Mouse (Mus musculus): ENCODE measurements at regions not wholly inside any gene's neighbourhood (a gene's known extent, or its start where the extent isn't known, plus 50 kb on each side); places are given as distances from the start of the nearest gene placed in this dataset.

- no peak overlapping the region for H3K4me3 ChIP-seq (ENCODE audit: low read depth, low read length)
- no peak for DNase-seq
- H3K36me3 ChIP-seq (ENCODE audit: insufficient read depth): no peaks in the 10 kb centered on the region
- no peak overlapping the region for H3K4me2 ChIP-seq
- H3K9me3 ChIP-seq (ENCODE audit: low read depth, low read length): no peaks in the 10 kb centered on the region
- no peaks in the 10 kb centered on the region for H3K4me1 ChIP-seq (ENCODE audit: insufficient read depth)
- WGBS: 21% methylated on average over 1 of the region's 1 CpGs
- no peak for TF ChIP-seq CTCF (IDR thresholded peaks at IDR 0.05; ENCODE audit: low read depth)
- no peak for ATAC-seq (ENCODE audit: insufficient read depth)
- H3K9ac ChIP-seq: no peak overlapping the region
- H3K27ac ChIP-seq (ENCODE audit: low read depth): no peak overlapping the region
- H3K27me3 ChIP-seq (ENCODE audit: insufficient read depth, low read length): no peaks in the 10 kb centered on the region
Measured at GRCm38 (mm10) chr2:178950304-178950703, 491.9 kb upstream of the Cdh4 start.

GRCm38 (mm10) chr2:178954420-178955067, 487.7 kb upstream of the Cdh4 start:
- Histone ChIP-seq H3K27me3 (ENCODE audit: insufficient read depth, low read length) (no peaks in the 10 kb centered on the region), H3K4me3 (ENCODE audit: low read depth, low read length) (no peak overlapping the region), H3K9ac (no peak overlapping the region), H3K9me3 (ENCODE audit: low read depth, low read length) (no peaks in the 10 kb centered on the region), H3K27ac (ENCODE audit: low read depth) (no peak overlapping the region), H3K4me2 (no peak overlapping the region), H3K36me3 (ENCODE audit: insufficient read depth) (no peaks in the 10 kb centered on the region), H3K4me1 (ENCODE audit: insufficient read depth) (no peaks in the 10 kb centered on the region)
- TF ChIP-seq CTCF (IDR thresholded peaks at IDR 0.05; ENCODE audit: low read depth): no peak
- ATAC-seq (ENCODE audit: insufficient read depth) (no peak), DNase-seq (peak; percentile 43)
- 64% methylated on average over 2 of the region's 2 CpGs for WGBS

- 75% methylated on average over 10 of the region's 10 CpGs for whole genome bisulfite sequencing
- Histone ChIP-seq H3K9ac (no peak overlapping the region), H3K4me1 (ENCODE audit: insufficient read depth) (no peaks in the 10 kb centered on the region), H3K4me2 (no peak overlapping the region), H3K27me3 (ENCODE audit: insufficient read depth, low read length) (no peaks in the 10 kb centered on the region), H3K9me3 (ENCODE audit: low read depth, low read length) (no peaks in the 10 kb centered on the region), H3K4me3 (ENCODE audit: low read depth, low read length) (no peak overlapping the region), H3K36me3 (ENCODE audit: insufficient read depth) (no peaks in the 10 kb centered on the region), H3K27ac (ENCODE audit: low read depth) (no peak overlapping the region)
- no peak for TF ChIP-seq CTCF (IDR thresholded peaks at IDR 0.05; ENCODE audit: low read depth)
- DNase-seq (no peak), ATAC-seq (ENCODE audit: insufficient read depth) (no peak)
Measured at GRCm38 (mm10) chr2:178958829-178959228, 483.4 kb upstream of the Cdh4 start.

- no peak overlapping the region for H3K27ac ChIP-seq (ENCODE audit: low read depth)
- H3K4me1 ChIP-seq (ENCODE audit: insufficient read depth): no peaks in the 10 kb centered on the region
- H3K4me3 ChIP-seq (ENCODE audit: low read depth, low read length): no peak overlapping the region
- DNase-seq (no peak), ATAC-seq (ENCODE audit: insufficient read depth) (no peak)
- H3K4me2 ChIP-seq: no peak overlapping the region
- TF ChIP-seq CTCF (IDR thresholded peaks at IDR 0.05; ENCODE audit: low read depth): no peak
- no peak overlapping the region for H3K9ac ChIP-seq
- H3K27me3 ChIP-seq (ENCODE audit: insufficient read depth, low read length): no peaks in the 10 kb centered on the region
- no peaks in the 10 kb centered on the region for H3K9me3 ChIP-seq (ENCODE audit: low read depth, low read length)
- 25% methylated on average over 6 of the region's 6 CpGs for WGBS
- no peaks in the 10 kb centered on the region for H3K36me3 ChIP-seq (ENCODE audit: insufficient read depth)
Measured at GRCm38 (mm10) chr2:178959603-178960002, 482.6 kb upstream of the Cdh4 start.

GRCm38 (mm10) chr2:178967584-178968365, 474.5 kb upstream of the Cdh4 start:
- H3K27ac ChIP-seq (ENCODE audit: low read depth): no peak overlapping the region
- DNase-seq (no peak), ATAC-seq (ENCODE audit: insufficient read depth) (no peak)
- no peak overlapping the region for H3K4me3 ChIP-seq (ENCODE audit: low read depth, low read length)
- WGBS: 79% methylated on average over 11 of the region's 11 CpGs
- no peak for TF ChIP-seq CTCF (IDR thresholded peaks at IDR 0.05; ENCODE audit: low read depth)
- H3K9me3 ChIP-seq (ENCODE audit: low read depth, low read length): no peaks in the 10 kb centered on the region
- no peaks in the 10 kb centered on the region for H3K4me1 ChIP-seq (ENCODE audit: insufficient read depth)
- no peak overlapping the region for H3K9ac ChIP-seq
- H3K27me3 ChIP-seq (ENCODE audit: insufficient read depth, low read length): no peaks in the 10 kb centered on the region
- H3K36me3 ChIP-seq (ENCODE audit: insufficient read depth): no peaks in the 10 kb centered on the region
- no peak overlapping the region for H3K4me2 ChIP-seq

- no peak overlapping the region for H3K4me2 ChIP-seq
- no peak for ATAC-seq (ENCODE audit: insufficient read depth)
- H3K27ac ChIP-seq (ENCODE audit: low read depth): no peak overlapping the region
- 62% methylated on average over 10 of the region's 10 CpGs for WGBS
- no peaks in the 10 kb centered on the region for H3K36me3 ChIP-seq (ENCODE audit: insufficient read depth)
- no peak for TF ChIP-seq CTCF (IDR thresholded peaks at IDR 0.05; ENCODE audit: low read depth)
- no peaks in the 10 kb centered on the region for H3K9me3 ChIP-seq (ENCODE audit: low read depth, low read length)
- no peak overlapping the region for H3K9ac ChIP-seq
- no peaks in the 10 kb centered on the region for H3K27me3 ChIP-seq (ENCODE audit: insufficient read depth, low read length)
- DNase-seq: no peak
- no peak overlapping the region for H3K4me3 ChIP-seq (ENCODE audit: low read depth, low read length)
- no peaks in the 10 kb centered on the region for H3K4me1 ChIP-seq (ENCODE audit: insufficient read depth)
Measured at GRCm38 (mm10) chr2:178969732-178970131, 472.5 kb upstream of the Cdh4 start.

GRCm38 (mm10) chr2:178975366-178975765, 466.9 kb upstream of the Cdh4 start:
- Histone ChIP-seq H3K27me3 (ENCODE audit: insufficient read depth, low read length) (no peaks in the 10 kb centered on the region), H3K4me1 (ENCODE audit: insufficient read depth) (no peaks in the 10 kb centered on the region), H3K27ac (ENCODE audit: low read depth) (no peak overlapping the region), H3K9me3 (ENCODE audit: low read depth, low read length) (no peaks in the 10 kb centered on the region), H3K9ac (no peak overlapping the region), H3K4me2 (no peak overlapping the region), H3K4me3 (ENCODE audit: low read depth, low read length) (no peak overlapping the region), H3K36me3 (ENCODE audit: insufficient read depth) (no peaks in the 10 kb centered on the region)
- 85% methylated on average over 4 of the region's 4 CpGs for WGBS
- DNase-seq (no peak), ATAC-seq (ENCODE audit: insufficient read depth) (no peak)
- no peak for TF ChIP-seq CTCF (IDR thresholded peaks at IDR 0.05; ENCODE audit: low read depth)
